Mouse (Mus musculus) megakaryocyte, adult 5-6 weeks (primary cell): ENCODE measurements at regions not wholly inside any gene's neighbourhood (a gene's known extent, or its start where the extent isn't known, plus 50 kb on each side); places are given as distances from the start of the nearest gene placed in this dataset.
A peak's percentile ranks its signal among the peaks of the same experiment; 100 is the strongest.
"Not testable (repeated sequence)": the region's sequence is repeated elsewhere in the genome, so short reads cannot be mapped to it uniquely, and the experiment has no call there.

Source experiments
- ATAC-seq: 2 replicates; pipeline ENCODE4 v1.8.0; 2016; ENCODE audit warnings: mild to moderate bottlenecking, inconsistent platforms; ENCODE audit not compliant: poor library complexity, severe bottlenecking

DNA sequence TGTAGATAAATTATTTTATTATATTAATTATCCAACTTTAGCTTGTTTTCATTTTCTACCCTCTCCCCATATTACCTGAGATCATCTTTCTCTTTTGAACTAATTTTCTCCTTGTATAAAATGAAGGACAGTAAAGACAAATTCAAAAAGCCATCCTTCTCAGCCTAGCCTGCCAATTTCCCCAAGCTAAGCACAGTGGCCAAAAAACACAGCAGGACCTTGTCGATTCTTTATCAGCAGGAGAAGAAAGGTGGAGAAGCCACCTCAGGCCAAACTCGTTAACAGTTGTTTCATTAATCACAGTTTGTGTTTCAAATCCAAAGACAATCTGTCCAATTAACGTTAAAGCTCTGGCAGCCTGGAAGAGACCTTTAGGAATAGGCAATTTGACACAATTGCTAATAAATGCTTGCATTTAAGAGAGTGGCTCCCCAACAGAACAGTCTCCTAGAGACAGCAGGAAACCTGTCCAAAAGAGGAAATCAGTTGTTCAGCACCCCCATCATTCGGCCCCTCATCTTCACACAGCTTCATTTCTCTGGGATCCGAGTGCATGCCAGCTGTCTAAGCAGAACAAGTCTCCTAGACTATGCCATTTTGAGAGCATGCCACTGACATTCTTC, 135.7 kb upstream of the Tlr4 start:
- ATAC-seq: no peak

DNA sequence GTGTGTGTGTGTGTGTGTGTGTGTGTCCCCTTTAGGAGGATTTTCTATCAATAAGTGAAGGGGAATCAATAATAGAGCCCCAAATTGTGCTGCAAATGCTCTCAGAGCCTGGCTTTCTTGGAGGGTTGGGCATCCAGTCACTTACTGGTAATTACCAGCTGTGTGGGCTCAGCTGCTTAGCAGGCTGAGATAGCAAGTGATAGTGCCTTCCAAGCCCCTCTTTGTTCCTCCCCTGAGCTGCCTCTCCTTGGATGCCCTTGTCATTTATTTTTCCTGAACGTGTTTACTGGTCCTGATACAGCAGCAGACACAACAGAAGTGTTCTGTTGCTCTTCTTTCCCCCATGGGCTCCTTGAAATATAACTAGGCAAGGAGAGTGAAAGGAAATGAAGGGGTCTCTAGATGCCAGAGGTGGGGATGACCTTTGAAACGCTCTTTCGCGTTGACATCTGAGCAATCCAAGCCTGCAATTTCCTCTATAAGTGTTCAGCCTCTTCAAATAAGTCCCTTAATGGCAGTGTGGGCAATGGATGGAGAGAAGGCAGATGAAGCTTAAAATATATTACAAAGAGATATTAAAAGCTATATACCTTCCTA, 133.3 kb upstream of the Tlr4 start:
- ATAC-seq: no peak

DNA sequence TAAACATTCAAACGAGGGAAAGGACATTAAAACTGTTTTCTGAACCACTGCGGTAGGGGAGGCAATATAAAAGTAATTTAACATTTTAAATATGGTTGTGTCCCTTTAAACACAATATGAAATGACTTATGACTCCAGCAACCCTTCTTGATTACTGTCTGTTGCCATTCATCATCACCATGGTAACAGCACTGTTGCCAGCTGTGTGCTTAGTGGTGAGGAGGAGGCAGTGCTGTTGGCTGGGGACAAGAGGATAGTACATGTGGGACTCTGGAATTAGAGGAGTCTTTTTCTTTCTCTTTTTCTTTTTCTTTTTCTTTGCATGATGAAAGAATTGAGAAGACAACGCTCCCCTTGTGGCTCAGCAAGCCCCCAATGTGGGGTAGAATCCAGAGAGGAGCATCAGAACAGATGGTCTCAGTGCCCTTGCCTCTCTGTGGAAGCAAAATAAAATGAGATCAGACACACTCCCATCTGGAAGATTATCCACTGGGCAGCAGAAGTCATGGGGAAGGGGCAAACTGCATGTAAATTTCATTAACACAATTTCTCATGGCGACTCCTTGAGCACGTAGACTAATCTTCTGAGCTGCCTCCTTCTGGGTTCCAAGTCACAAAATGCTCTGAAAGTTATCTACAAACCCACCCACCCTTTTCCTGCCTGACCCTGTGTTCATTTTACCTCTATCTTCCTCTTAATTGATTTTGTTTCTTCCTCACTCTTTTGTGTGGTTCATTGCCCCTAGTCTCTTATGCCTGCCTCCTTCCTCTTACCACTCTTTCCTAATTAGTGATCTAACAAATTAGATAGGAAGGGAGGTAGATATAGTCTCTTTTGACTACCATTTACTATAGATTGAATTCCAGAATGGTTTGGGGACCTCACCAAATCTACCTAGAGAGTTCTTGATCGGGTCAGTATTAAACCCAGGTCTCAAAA, 111.3 kb upstream of the Tlr4 start:
- no peak for ATAC-seq

DNA sequence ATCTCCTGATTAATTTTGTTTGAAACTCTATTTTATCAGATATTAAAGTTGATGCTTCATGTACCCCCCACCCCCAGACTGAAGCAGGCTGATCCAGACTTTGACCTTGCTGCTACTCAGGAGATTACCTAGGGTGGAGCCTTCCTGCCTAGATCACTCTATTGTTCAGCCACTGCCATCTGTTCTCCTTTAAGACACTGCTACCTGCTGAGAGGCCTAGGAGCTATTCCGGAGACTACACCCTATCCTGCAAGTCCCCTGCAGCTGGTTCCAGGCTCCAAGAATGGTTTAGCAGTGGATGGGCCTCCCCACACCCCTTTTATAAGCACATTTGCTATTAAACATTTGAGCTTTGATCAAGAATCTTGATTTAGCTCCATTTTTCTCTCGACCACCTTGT, 90.0 kb upstream of the Tlr4 start:
- ATAC-seq: no peak

DNA sequence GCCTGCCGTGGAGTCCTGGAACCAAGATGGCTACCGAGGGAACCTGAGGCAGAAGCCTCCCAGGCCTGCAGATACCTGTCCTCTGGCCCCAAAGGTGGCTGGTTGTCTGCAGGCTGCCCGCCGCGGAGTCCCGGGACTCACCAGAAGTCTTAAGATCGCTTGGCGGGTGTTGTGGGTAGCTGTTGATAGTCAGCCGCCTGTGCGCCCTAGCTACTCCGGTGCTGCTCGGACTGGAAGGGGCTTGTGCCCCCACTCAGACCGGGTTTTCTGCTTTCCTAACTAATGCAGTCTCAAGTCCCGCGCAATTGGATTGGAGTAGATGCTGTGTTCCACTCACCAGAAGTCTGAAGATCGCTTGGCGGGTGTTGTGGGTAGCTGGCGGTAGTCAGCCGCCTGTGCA, 84.0 kb upstream of the Tlr4 start:
- ATAC-seq: not testable (repeated sequence)

DNA sequence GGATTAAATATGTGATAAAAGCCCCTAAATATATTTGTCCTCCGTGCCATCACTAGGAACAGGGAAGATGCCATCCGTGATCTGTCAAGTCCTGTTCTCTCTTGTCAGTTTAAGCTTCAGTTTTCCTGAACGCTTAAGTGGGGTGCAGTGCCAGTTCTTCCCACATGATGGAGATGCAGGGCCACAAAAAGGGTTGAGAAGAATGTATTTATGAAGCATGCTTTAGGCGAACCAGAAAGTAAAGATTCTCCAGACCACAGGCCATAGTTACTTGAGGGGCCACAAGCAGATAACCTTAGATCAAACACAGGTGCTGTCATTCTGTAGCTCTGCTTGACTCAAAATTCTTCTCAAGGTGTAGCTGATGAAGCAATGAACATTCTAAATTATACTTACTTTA, 58.6 kb upstream of the Tlr4 start:
- ATAC-seq: peak; percentile 90
